Mouse (Mus musculus) kidney, adult 8-10 months (tissue): ENCODE data around the gene Ccdc120.

Experiments
- DNase-seq, 2 experiments: peaks; one replicate each; pipeline ENCODE4 v3.0.0; 2022

Ccdc120 gene

GRCm38 (mm10) chrX:7750432-7751116 is at the start of gene Ccdc120:
TSS of gene Ccdc120 (minus strand) at chrX:7750905.
- DNase-seq = peak; percentile 70 to 74

GRCm38 (mm10) chrX:7797327-7797726 is 46.6 kb upstream of the Ccdc120 start:
- DNase-seq = peak; percentile 51 to 70

- DNase-seq = peak in 1 of 2 experiments; percentile 21
Measured at GRCm38 (mm10) chrX:7795016-7795415, 44.3 kb upstream of the Ccdc120 start.

- no peak for DNase-seq
Measured at GRCm38 (mm10) chrX:7793361-7793760, 42.7 kb upstream of the Ccdc120 start.

GRCm38 (mm10) chrX:7790309-7790708 is 39.6 kb upstream of the Ccdc120 start:
- DNase-seq = no peak

DNA sequence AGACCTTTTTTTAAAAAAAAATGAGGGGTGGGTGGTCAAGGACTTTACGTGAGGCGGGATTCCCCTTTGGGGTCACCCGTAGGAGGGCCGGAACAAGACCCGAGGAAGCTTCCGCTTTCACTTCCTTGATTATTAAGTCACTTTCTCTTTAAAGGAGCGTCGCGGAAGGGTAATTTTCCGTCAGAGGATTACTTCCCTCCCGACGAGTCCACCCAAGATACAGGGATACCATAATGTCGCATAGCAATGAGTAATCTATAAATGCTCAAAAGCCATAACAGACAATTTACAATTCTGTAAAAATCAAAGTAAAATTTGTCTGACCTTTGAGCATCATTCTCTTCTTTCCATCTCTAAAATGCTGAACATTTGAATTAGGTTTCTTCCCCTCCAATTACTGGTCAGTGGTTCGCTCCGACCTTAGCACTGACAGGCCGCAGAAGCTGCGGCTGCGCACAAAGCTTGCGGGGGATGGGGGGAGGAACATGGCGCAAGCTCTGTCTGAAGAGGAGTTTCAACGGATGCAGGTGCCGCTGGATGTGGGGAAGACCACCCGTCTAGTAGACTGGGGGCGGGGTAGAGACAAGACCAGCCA is 38.9 kb upstream of the Ccdc120 start, which contains the start of gene Gripap1:
Gene Gripap1 (plus strand): TSS at position 224 of the 595 bp plus-strand sequence.
- DNase-seq = peak; percentile 67 to 77

DNA sequence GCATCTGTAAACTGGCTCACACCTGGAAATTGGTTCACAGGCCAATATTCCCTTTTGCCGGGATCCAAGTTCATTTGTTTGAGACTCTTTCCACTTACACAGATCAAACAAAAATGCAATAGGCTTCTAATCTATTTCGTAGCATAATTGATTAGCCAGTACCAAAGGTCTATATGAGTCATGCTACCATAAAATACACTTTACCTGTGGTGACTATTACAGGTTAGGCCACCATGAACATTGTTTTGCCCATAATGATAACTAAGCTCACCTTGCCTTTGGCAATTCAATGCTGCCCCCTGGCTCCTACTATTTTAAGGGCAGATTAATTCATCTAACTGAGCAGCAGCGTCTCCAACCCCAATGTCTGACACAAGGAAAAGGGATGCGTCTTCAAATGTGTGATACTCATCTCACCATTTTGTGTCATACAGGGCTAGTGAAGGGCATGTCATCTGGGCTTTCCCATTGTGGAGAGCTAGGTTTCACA is 31.9 kb upstream of the Ccdc120 start:
- DNase-seq = no peak

GRCm38 (mm10) chrX:7779294-7779693 is 28.6 kb upstream of the Ccdc120 start:
- DNase-seq = no peak

DNA sequence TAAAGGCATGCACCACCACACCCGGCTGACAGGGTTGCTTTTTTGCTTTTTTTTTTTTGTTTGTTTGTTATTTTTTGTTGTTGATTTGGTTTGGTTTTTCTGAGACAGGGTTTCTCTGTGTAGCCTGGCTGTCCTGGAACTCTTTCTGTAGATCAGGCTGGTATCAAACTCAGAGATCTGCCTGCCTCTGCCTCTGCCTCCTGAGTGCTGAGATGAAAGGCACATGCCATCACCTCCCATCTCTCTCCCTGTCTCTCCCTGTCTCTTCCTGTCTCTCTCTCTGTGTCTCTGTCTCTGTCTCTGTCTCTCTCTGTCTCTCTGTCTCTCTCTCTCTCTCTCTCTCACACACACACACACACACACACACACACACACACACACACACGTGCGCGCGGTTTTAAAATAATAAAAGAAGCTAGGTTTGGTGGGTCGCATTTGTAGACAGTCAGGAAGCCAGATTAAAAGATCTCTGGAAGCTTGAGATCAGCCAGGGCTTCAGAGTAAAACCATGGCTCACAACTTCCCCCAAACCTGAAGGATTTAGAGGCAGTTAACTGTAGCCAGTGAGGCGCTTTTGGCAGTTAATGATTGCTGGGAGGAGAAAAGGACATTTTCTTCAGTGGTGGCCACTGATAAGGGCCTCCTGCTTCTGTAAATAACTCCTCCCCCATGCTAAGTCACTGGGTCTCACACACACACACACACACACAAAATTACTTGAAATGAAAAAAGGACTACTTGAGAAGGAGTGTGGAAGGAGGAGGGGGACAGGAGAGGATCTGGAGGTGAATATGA is 27.9 kb upstream of the Ccdc120 start:
- no peak for DNase-seq

GRCm38 (mm10) chrX:7776329-7777082 is 25.8 kb upstream of the Ccdc120 start:
- DNase-seq = peak in 1 of 2 experiments; percentile 55

GRCm38 (mm10) chrX:7775501-7776205 is 24.9 kb upstream of the Ccdc120 start:
- DNase-seq = no peak

- no peak for DNase-seq
Measured at GRCm38 (mm10) chrX:7772766-7773165, 22.1 kb upstream of the Ccdc120 start.

DNA sequence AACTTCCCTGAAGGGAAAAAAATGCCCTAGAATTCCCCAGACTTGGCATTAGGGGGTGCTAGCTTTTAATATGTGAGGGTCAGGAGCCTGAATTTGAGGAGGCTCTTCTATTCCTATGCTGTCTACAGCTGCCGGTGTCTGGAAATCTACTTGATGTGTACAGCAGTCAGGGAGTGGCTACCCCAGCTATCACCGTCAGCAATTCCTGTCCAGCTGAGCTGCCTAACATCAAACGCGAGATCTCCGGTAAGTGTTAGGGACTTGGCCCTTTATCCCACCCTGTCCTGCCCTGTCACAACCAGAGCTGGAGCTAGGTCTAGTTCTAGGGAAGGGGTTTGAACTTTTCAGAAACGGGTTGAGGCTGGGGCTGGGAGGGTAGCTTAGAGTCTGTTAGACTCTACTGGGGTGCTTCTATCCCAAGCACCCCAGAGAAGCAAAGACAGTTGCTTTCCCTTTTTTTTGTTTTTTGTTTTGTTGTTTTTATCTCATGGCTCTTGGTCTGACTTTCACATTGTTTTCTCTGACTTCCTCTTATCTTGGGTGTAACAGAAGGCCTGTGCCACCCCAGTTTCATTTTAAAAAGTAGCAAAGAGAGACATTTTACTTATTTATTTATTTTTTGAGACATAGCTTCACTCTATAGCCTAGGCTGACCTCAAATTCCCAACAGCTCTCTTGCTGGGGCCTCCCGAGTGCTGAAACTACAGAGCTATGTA is 18.8 kb upstream of the Ccdc120 start:
- no peak for DNase-seq

DNA sequence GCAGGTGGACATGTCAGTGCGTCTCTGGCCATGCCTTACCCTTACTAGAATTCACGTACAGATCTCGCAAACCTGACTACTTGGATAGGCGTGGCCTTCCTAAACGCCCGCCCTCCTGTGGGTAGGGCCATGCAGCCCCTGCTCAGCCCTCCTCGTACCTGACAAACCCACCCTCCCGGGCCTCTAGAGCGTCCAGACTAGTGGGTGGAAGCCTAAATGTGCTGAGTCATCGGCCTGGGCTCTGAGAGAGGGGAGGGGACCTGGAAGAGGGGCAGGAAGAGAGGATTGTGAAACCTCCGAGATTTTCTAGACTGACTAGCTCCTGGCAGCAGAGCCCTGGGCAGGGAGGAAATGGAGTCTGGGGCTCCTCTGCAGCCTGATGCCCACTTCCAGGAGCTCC is 15.1 kb upstream of the Ccdc120 start:
- DNase-seq = peak in 1 of 2 experiments; percentile 33

DNA sequence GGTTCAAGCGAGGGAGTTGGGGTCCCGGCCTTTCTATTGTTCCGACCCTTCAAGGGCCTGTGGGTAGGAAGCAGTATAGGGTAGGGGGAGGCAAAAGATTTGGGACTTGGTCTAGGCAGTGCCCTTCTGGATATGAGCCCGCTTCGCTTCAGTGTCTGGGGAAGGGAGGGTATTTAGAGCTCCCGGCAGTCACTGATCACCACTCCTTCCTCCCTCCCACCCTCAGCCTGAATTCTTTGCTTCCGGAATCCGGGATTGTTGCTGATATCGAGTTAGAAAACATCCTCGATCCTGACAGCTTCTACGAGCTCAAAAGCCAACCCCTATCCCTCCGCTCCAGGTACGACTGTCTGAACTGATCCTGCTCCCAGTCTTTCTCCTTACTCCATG is 14.6 kb upstream of the Ccdc120 start:
- no peak for DNase-seq

DNA sequence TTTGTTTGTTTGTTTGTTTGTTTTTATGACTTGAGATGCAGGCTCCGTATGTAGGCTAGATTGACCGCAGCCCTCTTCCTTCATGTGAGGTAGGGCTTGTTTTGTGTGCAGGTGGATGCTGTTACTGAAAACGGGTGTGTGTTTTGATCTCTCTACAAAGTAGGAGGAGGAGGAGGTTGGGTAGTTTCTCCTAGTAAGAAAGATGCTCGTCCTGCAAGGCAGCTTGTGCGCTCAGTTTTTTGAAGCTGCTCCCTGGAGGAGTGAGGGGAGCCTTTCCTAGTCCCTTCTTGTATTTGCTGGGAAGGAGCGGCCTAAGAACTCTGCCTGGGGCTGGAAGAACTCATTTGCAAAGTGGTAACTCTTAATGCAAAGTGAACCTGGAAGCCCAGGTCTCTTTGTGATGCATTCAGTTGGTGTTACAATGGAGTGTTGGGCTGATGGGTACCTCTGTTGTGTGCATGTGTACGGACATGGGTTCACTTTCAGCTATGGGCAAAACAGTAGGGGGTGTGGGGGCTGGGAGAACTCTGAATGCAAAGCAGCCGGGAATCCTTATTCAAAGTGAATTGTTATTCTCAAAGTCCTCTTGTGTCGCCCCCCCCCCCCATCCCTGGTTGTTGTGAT is 14.1 kb upstream of the Ccdc120 start:
- DNase-seq = no peak

- peak; percentile 11 to 18 for DNase-seq
Measured at GRCm38 (mm10) chrX:7763631-7764393, 13.1 kb upstream of the Ccdc120 start.

DNA sequence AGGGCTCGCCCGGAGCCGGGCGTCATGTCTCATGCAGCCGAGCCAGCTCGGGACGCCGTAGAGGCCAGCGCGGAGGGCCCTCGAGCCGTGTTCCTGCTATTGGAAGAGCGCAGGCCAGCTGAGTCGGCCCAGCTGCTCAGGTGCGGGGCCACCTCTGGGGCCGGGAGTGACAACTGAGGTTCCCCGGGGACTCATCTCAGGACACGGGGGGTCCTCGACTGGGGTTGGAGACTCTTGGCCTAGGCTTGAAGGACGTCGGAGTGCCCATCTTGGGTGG is 12.2 kb upstream of the Ccdc120 start:
- no peak for DNase-seq

DNA sequence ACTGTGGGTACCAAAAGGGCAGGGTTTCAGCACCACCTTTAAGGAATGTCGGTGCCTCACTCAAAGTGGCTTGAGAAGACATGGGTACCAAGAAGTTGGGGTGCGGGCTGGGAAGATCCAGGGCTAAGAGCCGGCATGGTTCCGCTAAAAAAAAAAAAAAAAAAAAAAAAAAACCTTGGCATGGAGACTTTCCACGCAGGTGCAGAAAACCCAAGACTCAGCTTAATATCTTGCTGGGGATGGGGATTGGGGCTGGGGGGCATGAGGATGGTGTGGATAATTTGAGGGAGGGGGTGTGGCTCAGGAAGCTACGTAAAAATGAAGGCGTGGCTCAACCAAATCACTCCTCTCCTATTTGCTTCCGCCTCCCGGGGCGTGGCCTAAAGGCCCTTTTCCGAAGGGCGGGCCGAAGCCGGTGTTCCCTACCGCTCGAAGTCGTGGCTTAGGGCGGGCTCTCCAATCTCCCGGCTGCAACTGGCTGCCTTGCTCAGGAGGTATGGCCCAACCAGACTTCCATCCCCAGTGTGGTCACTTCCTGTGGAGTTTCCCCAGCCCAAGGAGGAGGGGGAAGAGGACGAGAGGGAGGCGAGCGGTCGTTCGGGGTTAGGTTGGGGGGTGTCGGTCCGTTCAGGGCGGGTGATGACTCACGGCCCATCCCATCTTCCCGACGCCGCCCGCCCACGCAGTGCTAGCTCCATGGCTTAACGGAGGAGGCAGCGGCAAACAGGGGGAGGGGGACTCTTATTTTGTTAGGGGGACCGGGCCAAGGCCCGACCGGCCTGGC is 11.6 kb upstream of the Ccdc120 start, which contains the start of gene Tfe3:
Gene Tfe3 (plus strand): TSS at position 424 of the 784 bp plus-strand sequence.
- peak; percentile 94 to 96 for DNase-seq
